Mouse (Mus musculus) thymus, adult 2 months (tissue): ENCODE measurements around the gene 6030408B16Rik. TPM values are rescaled to one million over a fixed set of nuclear protein-coding genes. Genes with fewer than 3 reads are reported as not detected.

Source experiments
- DNase-seq: peaks from one replicate; pipeline ENCODE4 v3.0.0; 2021
- H3K27ac ChIP-seq: fragments of 200-500 bp; 2 replicates; pipeline ENCODE4 v1.5.1; 2012; ENCODE audit warnings: low read length, control low read depth; ENCODE audit not compliant: control insufficient read depth, insufficient read depth
- H3K27me3 ChIP-seq: fragments of 200-500 bp; 2 replicates; pipeline ENCODE4 v1.6.1; 2012; ENCODE audit warnings: mild to moderate bottlenecking, low read length, moderate library complexity, mixed read lengths; ENCODE audit not compliant: control insufficient read depth, insufficient read depth
- H3K36me3 ChIP-seq: fragments of 200-500 bp; 2 replicates; pipeline ENCODE4 v1.6.1; 2012; ENCODE audit warnings: mild to moderate bottlenecking, low read length, moderate library complexity; ENCODE audit not compliant: control insufficient read depth, insufficient read depth
- H3K4me1 ChIP-seq: fragments of 200-500 bp; replicated peaks from 2 replicates; pipeline ENCODE4 v1.6.1; 2012; ENCODE audit warnings: low read length; ENCODE audit not compliant: control insufficient read depth, insufficient read depth
- H3K4me3 ChIP-seq: fragments of 200-500 bp; 2 replicates; pipeline ENCODE4 v1.5.1; 2012; ENCODE audit warnings: mild to moderate bottlenecking, low read length, control low read depth, moderate library complexity; ENCODE audit not compliant: control insufficient read depth, insufficient read depth
- CTCF ChIP-seq: fragments of 200-500 bp; IDR thresholded peaks from 2 replicates; pipeline ENCODE4 v1.5.1; 2012; ENCODE audit warnings: mild to moderate bottlenecking, control low read depth, low read length, moderate library complexity, borderline replicate concordance; ENCODE audit not compliant: control insufficient read depth, poor library complexity, insufficient read depth; ENCODE audit errors: extremely low read depth
- POLR2A ChIP-seq: fragments of 200-500 bp; IDR thresholded peaks from 2 replicates; pipeline ENCODE4 v1.6.1; 2012; ENCODE audit warnings: mild to moderate bottlenecking, low read length, control low read depth, moderate library complexity; ENCODE audit not compliant: control insufficient read depth, poor library complexity, insufficient read depth; ENCODE audit errors: extremely low read depth
- WGBS: fragments of 180-500 bp; shearing (Covaris S2); methylation state at CpG from one replicate; pipeline ENCODE4 v1.1.7; 2018; 5-methylcytosine and 5-hydroxymethylcytosine counted together
- polyA plus RNA-seq: library from polyadenylated mRNA; depleted of rRNA; stranded (reverse); fragments of >200 nt; gene quantifications from 2 replicates; pipeline ENCODE4 v1.2.3, GENCODE M21; 2012

6030408B16Rik gene
- polyA plus RNA-seq, 1 experiment = 0.88 TPM

DNA sequence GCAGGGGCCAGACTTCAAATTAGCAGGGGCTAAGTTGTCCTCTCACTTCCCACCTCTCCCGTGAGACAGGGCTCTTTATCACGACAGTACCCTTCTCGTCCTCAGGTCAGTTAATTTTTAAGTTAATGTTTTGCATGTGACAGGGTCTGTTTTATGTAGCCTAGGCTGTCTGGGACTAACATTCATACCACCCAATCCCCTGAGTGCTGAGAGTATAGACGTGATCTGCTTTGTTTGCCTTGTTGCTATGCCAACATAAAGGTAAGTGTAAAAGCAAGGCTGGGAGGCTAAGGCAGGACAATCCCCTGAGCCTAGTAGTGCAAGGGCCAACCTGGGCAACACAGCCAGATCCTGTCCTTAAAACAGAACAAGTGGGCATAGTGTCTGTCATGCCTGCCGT, 16.5 kb downstream of the 6030408B16Rik start:
- no peak for DNase-seq
- H3K27me3 ChIP-seq = no peaks in the 10 kb centered on the region
- no peak overlapping the region for H3K27ac ChIP-seq
- WGBS = 82% methylated on average over 5 of the region's 5 CpGs
- no peaks in the 10 kb centered on the region for H3K4me1 ChIP-seq
- H3K36me3 ChIP-seq = no peaks in the 10 kb centered on the region
- TF ChIP-seq CTCF (no peak), POLR2A (no peak)
- no peak overlapping the region for H3K4me3 ChIP-seq

- H3K27ac ChIP-seq = no peak overlapping the region
- H3K27me3 ChIP-seq = no peaks in the 10 kb centered on the region
- TF ChIP-seq CTCF (no peak), POLR2A (no peak)
- H3K4me1 ChIP-seq = peaks cover 2% of the 10 kb centered on the region
- H3K4me3 ChIP-seq = no peak overlapping the region
- no peaks in the 10 kb centered on the region for H3K36me3 ChIP-seq
- WGBS = 55% methylated on average over 14 of the region's 15 CpGs
- DNase-seq = no peak
Measured at GRCm38 (mm10) chr15:101311087-101311770, 18.2 kb downstream of the 6030408B16Rik start.

- WGBS = 83% methylated on average over 6 of the region's 6 CpGs
- no peak overlapping the region for H3K27ac ChIP-seq
- no peak for DNase-seq
- peaks cover 7% of the 10 kb centered on the region for H3K4me1 ChIP-seq
- TF ChIP-seq POLR2A = no peak
- no peak for TF ChIP-seq CTCF
- H3K27me3 ChIP-seq = no peaks in the 10 kb centered on the region
- no peak overlapping the region for H3K4me3 ChIP-seq
- no peaks in the 10 kb centered on the region for H3K36me3 ChIP-seq
Measured at GRCm38 (mm10) chr15:101312006-101312405, 19.0 kb downstream of the 6030408B16Rik start.

DNA sequence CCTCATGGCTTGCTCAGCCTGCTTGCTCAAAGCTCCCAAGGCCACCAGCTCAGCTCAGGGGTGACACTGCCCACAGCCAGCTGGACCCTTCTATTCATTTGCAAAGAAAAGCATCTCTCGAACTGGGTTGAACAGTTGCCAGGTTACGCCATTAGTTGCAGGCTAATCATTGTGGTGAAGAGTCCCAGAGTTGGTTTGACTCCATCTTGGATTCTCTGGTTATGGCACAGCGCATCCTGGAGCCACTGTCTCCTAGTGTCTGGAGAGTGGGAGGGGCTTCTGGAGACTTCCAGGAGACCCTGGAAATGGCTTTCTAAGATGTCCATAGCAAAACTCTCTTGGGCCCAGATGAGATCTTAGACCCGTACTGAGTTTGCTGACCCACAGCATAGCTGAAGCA, 22.4 kb downstream of the 6030408B16Rik start:
- H3K36me3 ChIP-seq = no peaks in the 10 kb centered on the region

GRCm38 (mm10) chr15:101315832-101316231, 22.8 kb downstream of the 6030408B16Rik start:
- Histone ChIP-seq H3K27me3 (no peaks in the 10 kb centered on the region), H3K36me3 (no peaks in the 10 kb centered on the region), H3K4me1 (peaks cover 7% of the 10 kb centered on the region), H3K4me3 (no peak overlapping the region), H3K27ac (no peak overlapping the region)
- peak; percentile 97 for TF ChIP-seq CTCF
- TF ChIP-seq POLR2A = no peak
- 0% methylated on average over 11 of the region's 11 CpGs for WGBS
- DNase-seq = peak; percentile 90

More for the DNA sequence above, 22.4 kb downstream of the 6030408B16Rik start:
- no peak for TF ChIP-seq POLR2A
- no peak for TF ChIP-seq CTCF
- 93% methylated on average over 4 of the region's 4 CpGs for WGBS
- no peak for DNase-seq
- Histone ChIP-seq H3K27me3 (no peaks in the 10 kb centered on the region), H3K4me3 (no peak overlapping the region), H3K27ac (no peak overlapping the region), H3K4me1 (peaks cover 7% of the 10 kb centered on the region)

- H3K36me3 ChIP-seq = no peaks in the 10 kb centered on the region
- no peak overlapping the region for H3K4me3 ChIP-seq
- WGBS = 15% methylated on average over 13 of the region's 13 CpGs
Measured at GRCm38 (mm10) chr15:101316279-101316912, 23.4 kb downstream of the 6030408B16Rik start.

More at GRCm38 (mm10) chr15:101316279-101316912, 23.4 kb downstream of the 6030408B16Rik start:
- no peak for TF ChIP-seq POLR2A
- no peak for TF ChIP-seq CTCF
- no peak for DNase-seq
- Histone ChIP-seq H3K4me1 (peaks cover 7% of the 10 kb centered on the region), H3K27me3 (no peaks in the 10 kb centered on the region), H3K27ac (no peak overlapping the region)
